Mouse (Mus musculus): Measurements from ENCODE around the gene Rnf8.

GRCm38 (mm10) chr17:29632312-29632711, 17.7 kb downstream of the Rnf8 start:
- TF ChIP-seq CTCF (IDR thresholded peaks at IDR 0.05; ENCODE audit: borderline replicate concordance, control insufficient read depth, extremely low read depth, insufficient read depth, low read length, poor library complexity), result no peak
- no peak for TF ChIP-seq POLR2A (IDR thresholded peaks at IDR 0.05; ENCODE audit: control insufficient read depth, extremely low read depth, insufficient read depth, low read length, poor library complexity)
